Mouse (Mus musculus) activated CD4-positive, CD25-positive, alpha-beta regulatory T cell (primary cell): ENCODE results near the gene Rimkla. TPM values are rescaled to one million over a fixed set of nuclear protein-coding genes. Genes with fewer than 3 reads are reported as not detected.

ENCODE experiments used
- polyA plus RNA-seq, 2 experiments: library from polyadenylated mRNA; unstranded; fragments of 100-300 nt; shearing (Covaris generic); gene quantifications; one replicate each; pipeline ENCODE4 v1.2.1; 2017

Gene Rimkla
- polyA plus RNA-seq: 1 to 10 TPM in 1 of 2 experiments, not detected in 1; 1.6 TPM

DNA sequence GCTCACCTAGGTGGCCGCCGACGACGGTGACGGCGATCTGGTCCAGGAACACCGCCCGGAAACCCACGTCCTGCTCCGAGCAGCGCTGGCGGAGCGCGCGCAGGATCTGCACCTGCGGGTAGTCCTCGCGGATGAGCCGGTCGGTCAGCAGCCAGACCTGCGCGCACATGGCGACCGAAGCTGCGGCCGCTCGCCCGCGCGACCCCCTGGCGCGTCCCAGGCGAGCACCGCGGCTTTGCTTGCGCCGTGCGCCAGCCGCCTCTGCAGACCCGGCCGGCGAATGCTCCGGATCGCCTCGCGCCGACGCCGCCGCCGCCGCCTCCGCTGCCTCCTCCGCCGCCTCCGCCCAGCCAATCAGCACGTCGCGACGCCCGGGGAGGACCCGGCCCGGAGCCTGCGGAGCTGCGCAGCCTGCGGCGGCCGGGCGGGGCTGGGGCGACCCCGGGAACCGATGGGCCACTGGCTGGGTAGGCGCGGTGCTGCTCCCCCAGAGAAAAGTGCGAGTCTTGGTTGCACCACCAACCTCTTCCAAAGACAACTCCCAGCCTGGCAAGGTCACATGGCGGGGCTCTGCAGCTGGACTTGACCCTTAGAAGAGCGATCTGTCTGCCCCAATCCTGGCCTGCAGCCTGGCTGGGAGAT is at the start of gene Rimkla:
Gene Rimkla (minus strand): TSS at position 338 of the 642 bp plus-strand sequence.

GRCm38 (mm10) chr4:119539031-119539824 is 46.8 kb upstream of the Rimkla start, which contains the start of gene Frg2f1:
Gene Frg2f1, minus strand, starts transcription at chr4:119539529.

GRCm38 (mm10) chr4:119536615-119537014 is 44.2 kb upstream of the Rimkla start, which contains the start of gene Foxj3:
Gene Foxj3, plus strand, starts transcription at chr4:119537004.

DNA sequence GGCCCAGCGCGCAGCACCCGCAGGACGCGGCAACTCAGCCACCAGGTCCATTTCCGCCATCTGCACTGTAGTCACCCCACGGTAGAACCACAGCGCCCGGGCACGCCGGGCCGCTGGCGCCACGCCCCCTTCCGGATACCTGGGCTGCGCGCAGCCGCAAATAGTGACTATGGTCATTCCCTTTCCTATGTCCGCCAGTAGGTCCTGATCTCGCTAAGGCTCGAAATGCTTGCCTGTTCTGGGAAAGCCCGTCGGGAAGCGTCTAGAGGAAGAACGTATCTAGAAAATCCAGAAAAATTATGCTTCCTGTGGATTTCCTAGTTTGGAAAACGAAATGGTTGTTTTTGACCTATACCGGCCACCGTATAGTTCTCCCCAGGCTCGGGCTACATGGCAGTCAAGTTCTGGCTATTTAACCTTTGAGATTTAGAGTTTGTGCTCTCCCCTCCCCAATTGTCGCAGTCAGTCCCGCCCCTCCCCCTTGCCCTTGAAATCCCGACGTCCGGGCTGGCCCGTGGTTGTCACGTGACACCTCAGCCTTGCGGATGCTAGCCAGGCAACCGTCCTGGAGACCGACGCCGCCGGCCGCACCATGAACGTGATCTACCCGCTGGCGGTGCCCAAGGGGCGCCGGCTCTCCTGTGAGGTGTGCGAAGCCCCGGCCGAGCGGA is 70.0 kb downstream of the Rimkla start, which contains the start of the genes Ppcs and Zmynd12:
Gene Ppcs (minus strand): TSS at position 127 of the 671 bp plus-strand sequence.
Gene Zmynd12 (plus strand): TSS at position 521 of the 671 bp plus-strand sequence.

Other genes starting within 250 kb of the Rimkla start
- not detected for gene Cldn19, start 237.2 kb downstream of the Rimkla start, polyA plus RNA-seq
- 100 to 1,000 TPM; 448 to 464 TPM for gene Ybx1, start 198.0 kb downstream of the Rimkla start, polyA plus RNA-seq
- gene Ppih, start 172.1 kb downstream of the Rimkla start, polyA plus RNA-seq: 10 to 100 TPM; 40.2 to 56.6 TPM
- 10 to 100 TPM in 1 of 2 experiments, 1 to 10 TPM in 1; 4.9 to 10.8 TPM for gene Ccdc30, start 77.1 kb downstream of the Rimkla start, polyA plus RNA-seq
- 10 to 100 TPM; 61.9 to 64.7 TPM for gene Ppcs, start 70.2 kb downstream of the Rimkla start, polyA plus RNA-seq
- gene Zmynd12, start 69.8 kb downstream of the Rimkla start, polyA plus RNA-seq: under 1 TPM in 1 of 2 experiments, not detected in 1; 0.47 TPM
- 10 to 100 TPM; 34.8 to 39.7 TPM for gene Foxj3, start 44.4 kb upstream of the Rimkla start, polyA plus RNA-seq
- gene Frg2f1, start 46.9 kb upstream of the Rimkla start, polyA plus RNA-seq: 1 to 10 TPM; 2.5 to 3.4 TPM
- under 1 TPM in 1 of 2 experiments, not detected in 1; 0.31 TPM for gene Guca2a, start 145.1 kb upstream of the Rimkla start, polyA plus RNA-seq
- gene Guca2b, start 166.3 kb upstream of the Rimkla start, polyA plus RNA-seq: not detected
- gene Hivep3, start 241.2 kb upstream of the Rimkla start, polyA plus RNA-seq: 10 to 100 TPM; 29.5 to 42.9 TPM